13 mouse cellular contexts compared by ENCODE assay signal in the genomic region with DNA sequence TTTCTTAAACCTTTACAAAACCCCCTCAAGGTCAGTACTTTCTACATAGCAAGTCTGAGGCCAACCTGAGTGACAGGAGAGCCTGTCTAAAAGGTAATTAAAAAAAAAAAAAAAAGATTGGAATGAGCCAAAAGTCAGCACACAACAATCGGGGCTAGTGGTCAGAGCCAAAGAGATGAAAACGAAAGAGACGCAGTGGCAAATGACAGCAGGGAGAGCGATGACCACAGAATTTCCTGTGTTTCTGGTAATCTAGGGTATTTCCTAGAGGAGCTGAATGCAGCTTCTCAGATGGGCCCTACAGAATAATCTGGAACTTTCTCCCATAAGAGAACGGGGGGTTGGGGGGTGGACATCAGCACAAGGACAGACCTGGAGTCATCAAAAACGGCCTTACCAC.
"Had no signal": no experiment of that assay in that cellular context is flagged by ENCODE, and none has a peak within 500 bp of the region (broad histone marks: within the 10 kb centered on the region; RNA-seq: fewer than 3 reads in every experiment).

No protein-coding gene starts in this region.

- ATAC-seq: liver, postnatal 0 days; lung, postnatal 0 days had no signal

- DNase-seq: kidney, adult 11 months; kidney, adult 8-10 months; kidney, postnatal 10 days; kidney, postnatal 36 days; layer of hippocampus, postnatal 36 days; liver, postnatal 0 days; lung, embryonic 14.5 days; midbrain, embryonic 14.5 days; retina, postnatal 1 day; right cerebral cortex, postnatal 25 days; thymus, adult 2 months; thymus, postnatal 14 days had no signal
